Mouse (Mus musculus) liver, embryonic 16.5 days (tissue): ENCODE results near the gene Palm2. TPM values are rescaled to one million over a fixed set of nuclear protein-coding genes. Genes with fewer than 3 reads are reported as not detected.

Experiments
- ATAC-seq: fragments of 200-750 bp; cut with Nextera tagmentation; 2 replicates; pipeline ENCODE4 v1.8.0; 2017; ENCODE audit warnings: low read depth, mild to moderate bottlenecking, moderate number of reproducible peaks, moderate library complexity
- H3K27ac ChIP-seq: fragments of 300-500 bp; sonication (generic); 2 replicates; pipeline ENCODE4 v1.5.1; 2014; ENCODE audit warnings: mild to moderate bottlenecking, low read length
- H3K27me3 ChIP-seq: fragments of 300-500 bp; sonication (generic); 2 replicates; pipeline ENCODE4 v1.6.1; 2014; ENCODE audit warnings: low read depth, low read length, mixed read lengths; ENCODE audit not compliant: control insufficient read depth, insufficient read depth
- H3K36me3 ChIP-seq: fragments of 300-500 bp; sonication (generic); 2 replicates; pipeline ENCODE4 v1.6.1; 2014; ENCODE audit warnings: mild to moderate bottlenecking; ENCODE audit not compliant: control insufficient read depth, insufficient read depth
- H3K4me1 ChIP-seq: fragments of 300-500 bp; sonication (generic); 2 replicates; pipeline ENCODE4 v1.6.1; 2014; ENCODE audit warnings: low read depth, low read length, mixed read lengths; ENCODE audit not compliant: control insufficient read depth
- H3K4me2 ChIP-seq: fragments of 300-500 bp; sonication (generic); 2 replicates; pipeline ENCODE4 v1.6.1; 2014; ENCODE audit warnings: low read depth, low read length, mixed read lengths
- H3K4me3 ChIP-seq: fragments of 300-500 bp; sonication (generic); 2 replicates; pipeline ENCODE4 v1.5.1; 2014; ENCODE audit warnings: low read depth, mild to moderate bottlenecking, low read length
- H3K9ac ChIP-seq: fragments of 300-500 bp; sonication (generic); 2 replicates; pipeline ENCODE4 v1.6.1; 2014; ENCODE audit warnings: low read depth, low read length
- H3K9me3 ChIP-seq: fragments of 300-500 bp; sonication (generic); replicated peaks from 2 replicates; pipeline ENCODE4 v1.6.1; 2016; ENCODE audit warnings: low read length; ENCODE audit not compliant: control insufficient read depth
- WGBS: fragments of 180-500 bp; shearing (Covaris S2); extraction: QIAGEN DNeasy Blood & Tissue Kit; methylation state at CpG from one replicate; pipeline ENCODE4 v1.1.7; 2014; ENCODE audit not compliant: insufficient replicate concordance; 5-methylcytosine and 5-hydroxymethylcytosine counted together
- polyA plus RNA-seq: library from polyadenylated mRNA; unstranded; fragments of >200 nt; fragmentation: Nextera tagmentation; extraction: Ambion mirVana; gene quantifications from 2 replicates; pipeline ENCODE4 v1.2.1, GENCODE M21; 2015

The Palm2 gene
- polyA plus RNA-seq, 1 experiment from 2014 or later = 0.41 TPM

- H3K4me3 ChIP-seq = no peak overlapping the region
- 73% methylated on average over 8 of the region's 8 CpGs for WGBS
- no peak overlapping the region for H3K27ac ChIP-seq
- H3K36me3 ChIP-seq = no peaks in the 10 kb centered on the region
- no peaks in the 10 kb centered on the region for H3K27me3 ChIP-seq
- no peak overlapping the region for H3K9ac ChIP-seq
- no peaks in the 10 kb centered on the region for H3K4me1 ChIP-seq
- no peaks in the 10 kb centered on the region for H3K9me3 ChIP-seq
- no peak overlapping the region for H3K4me2 ChIP-seq
- no peak for ATAC-seq
Observed at GRCm38 (mm10) chr4:57651547-57651946, 217.5 kb downstream of the Palm2 start.

GRCm38 (mm10) chr4:57652185-57652904 is 218.3 kb downstream of the Palm2 start:
- Histone ChIP-seq H3K4me3 (no peak overlapping the region), H3K27ac (no peak overlapping the region), H3K4me2 (no peak overlapping the region), H3K9me3 (no peaks in the 10 kb centered on the region), H3K4me1 (no peaks in the 10 kb centered on the region), H3K36me3 (no peaks in the 10 kb centered on the region), H3K9ac (no peak overlapping the region), H3K27me3 (no peaks in the 10 kb centered on the region)
- WGBS = 55% methylated on average over 5 of the region's 5 CpGs
- ATAC-seq = no peak

DNA sequence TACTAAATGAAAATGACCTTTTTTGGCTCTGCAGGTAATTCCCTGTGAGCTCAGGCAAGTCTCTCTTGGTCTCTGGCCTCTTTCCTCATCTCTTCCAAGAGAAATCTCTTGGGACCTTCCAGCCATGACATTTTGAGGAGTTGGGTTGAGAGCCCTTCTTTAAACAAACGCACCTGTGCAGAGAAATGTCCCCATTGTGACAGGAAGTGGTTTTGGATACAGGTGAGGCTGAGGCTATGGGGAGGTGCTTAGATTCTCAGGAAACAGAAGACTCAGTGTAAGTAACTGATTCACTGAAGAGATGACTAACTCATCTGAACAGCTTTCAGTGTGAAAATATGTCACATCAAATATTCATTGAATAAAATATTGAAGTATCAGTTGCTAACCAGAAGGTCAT is 221.9 kb downstream of the Palm2 start:
- WGBS = 47% methylated on average over 1 of the region's 1 CpGs
- Histone ChIP-seq H3K27ac (no peak overlapping the region), H3K4me1 (no peaks in the 10 kb centered on the region), H3K9me3 (no peaks in the 10 kb centered on the region), H3K27me3 (no peaks in the 10 kb centered on the region), H3K36me3 (no peaks in the 10 kb centered on the region), H3K4me2 (no peak overlapping the region), H3K4me3 (no peak overlapping the region), H3K9ac (no peak overlapping the region)
- ATAC-seq = no peak

- 78% methylated on average over 12 of the region's 12 CpGs for WGBS
- no peak for ATAC-seq
- no peak overlapping the region for H3K4me3 ChIP-seq
- no peaks in the 10 kb centered on the region for H3K36me3 ChIP-seq
- no peak overlapping the region for H3K9ac ChIP-seq
- no peaks in the 10 kb centered on the region for H3K9me3 ChIP-seq
- H3K4me1 ChIP-seq = no peaks in the 10 kb centered on the region
- H3K27me3 ChIP-seq = no peaks in the 10 kb centered on the region
- no peak overlapping the region for H3K4me2 ChIP-seq
- no peak overlapping the region for H3K27ac ChIP-seq
Observed at GRCm38 (mm10) chr4:57656388-57656787, 222.3 kb downstream of the Palm2 start.

- Histone ChIP-seq H3K36me3 (no peaks in the 10 kb centered on the region), H3K4me3 (no peak overlapping the region), H3K9me3 (no peaks in the 10 kb centered on the region), H3K27ac (no peak overlapping the region), H3K4me2 (no peak overlapping the region), H3K4me1 (no peaks in the 10 kb centered on the region), H3K9ac (no peak overlapping the region), H3K27me3 (no peaks in the 10 kb centered on the region)
- ATAC-seq = no peak
- 65% methylated on average over 3 of the region's 3 CpGs for WGBS
Observed at GRCm38 (mm10) chr4:57656861-57657260, 222.8 kb downstream of the Palm2 start.

- H3K27ac ChIP-seq = no peak overlapping the region
- H3K36me3 ChIP-seq = no peaks in the 10 kb centered on the region
- H3K9me3 ChIP-seq = no peaks in the 10 kb centered on the region
- no peak for ATAC-seq
- H3K4me2 ChIP-seq = no peak overlapping the region
- WGBS = 21% methylated on average over 4 of the region's 4 CpGs
- H3K4me1 ChIP-seq = no peaks in the 10 kb centered on the region
- no peaks in the 10 kb centered on the region for H3K27me3 ChIP-seq
- no peak overlapping the region for H3K4me3 ChIP-seq
- H3K9ac ChIP-seq = no peak overlapping the region
Observed at GRCm38 (mm10) chr4:57660470-57660869, 226.4 kb downstream of the Palm2 start.

DNA sequence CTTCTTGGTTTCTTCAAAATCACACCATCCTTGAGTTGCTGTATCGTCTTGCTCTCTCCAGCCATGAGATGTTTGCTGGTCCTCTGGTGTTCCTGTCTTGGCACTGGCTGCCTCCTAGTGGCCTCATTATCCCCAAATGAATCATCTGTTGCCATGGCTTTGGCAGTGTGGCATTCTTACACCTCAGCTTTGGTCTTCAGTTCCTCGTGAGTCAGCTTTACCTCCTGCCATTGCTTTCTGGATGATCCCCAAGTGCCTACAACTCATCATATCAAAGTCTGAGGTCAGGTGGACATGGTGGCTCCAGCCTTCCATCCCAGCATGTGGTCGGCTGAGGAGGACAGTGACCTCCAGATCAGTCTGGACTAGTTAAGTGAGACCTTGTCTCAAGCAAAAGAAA is 232.1 kb downstream of the Palm2 start:
- Histone ChIP-seq H3K36me3 (no peaks in the 10 kb centered on the region), H3K4me2 (no peak overlapping the region), H3K4me1 (no peaks in the 10 kb centered on the region), H3K9ac (no peak overlapping the region), H3K4me3 (no peak overlapping the region), H3K27ac (no peak overlapping the region), H3K9me3 (no peaks in the 10 kb centered on the region), H3K27me3 (no peaks in the 10 kb centered on the region; the same call in 1 of the 2 replicates)
- 44% methylated on average over 3 of the region's 3 CpGs for WGBS
- ATAC-seq = no peak

- no peak overlapping the region for H3K9ac ChIP-seq
- H3K36me3 ChIP-seq = no peaks in the 10 kb centered on the region
- no peak overlapping the region for H3K4me3 ChIP-seq
- ATAC-seq = 0 out of 2 replicates have a peak, but pooled peaks have one; percentile 9
- no peaks in the 10 kb centered on the region for H3K4me1 ChIP-seq
- WGBS = 38% methylated on average over 7 of the region's 7 CpGs
- H3K9me3 ChIP-seq = no peaks in the 10 kb centered on the region
- H3K27ac ChIP-seq = no peak overlapping the region
- no peak overlapping the region for H3K4me2 ChIP-seq
- peaks cover 2% of the 10 kb centered on the region for H3K27me3 ChIP-seq
Observed at GRCm38 (mm10) chr4:57670813-57671469, 236.9 kb downstream of the Palm2 start.

DNA sequence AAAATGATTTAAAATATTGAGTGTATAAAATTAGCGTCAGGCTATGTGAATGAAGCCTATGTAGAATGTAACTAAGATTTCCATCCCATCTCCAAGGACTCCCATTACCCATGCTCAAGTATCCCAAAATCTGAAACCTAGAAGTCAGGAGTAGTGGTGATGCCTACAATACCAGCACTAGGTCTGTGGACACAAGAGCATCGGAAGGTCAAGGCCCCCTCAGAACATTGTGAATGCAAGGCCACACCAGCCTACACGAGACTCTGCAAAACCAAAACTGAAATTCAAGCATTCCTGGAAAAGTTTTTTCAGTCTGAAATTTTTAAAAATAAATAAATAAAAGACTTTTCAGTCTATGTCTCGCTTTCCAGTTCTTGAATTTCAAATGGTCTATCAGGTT is 238.5 kb downstream of the Palm2 start:
- WGBS = 59% methylated on average over 4 of the region's 4 CpGs
- no peaks in the 10 kb centered on the region for H3K4me1 ChIP-seq

More for the DNA sequence above, 238.5 kb downstream of the Palm2 start:
- Histone ChIP-seq H3K4me3 (no peak overlapping the region), H3K27me3 (peaks cover 2% of the 10 kb centered on the region; the same call in 1 of the 2 replicates), H3K9me3 (no peaks in the 10 kb centered on the region), H3K27ac (no peak overlapping the region), H3K4me2 (no peak overlapping the region), H3K9ac (no peak overlapping the region), H3K36me3 (no peaks in the 10 kb centered on the region)
- ATAC-seq = no peak
